Mouse (Mus musculus) frontal cortex, adult (tissue): ENCODE measurements around the gene Foxj3.
"Not testable (repeated sequence)": the region's sequence is repeated elsewhere in the genome, so short reads cannot be mapped to it uniquely, and the experiment has no call there.

Source experiments
- ATAC-seq: cut with Nextera tagmentation; 2 replicates; pipeline ENCODE4 v1.9.2; 2017; ENCODE audit warnings: mild to moderate bottlenecking, moderate library complexity, mixed read lengths; ENCODE audit not compliant: low TSS enrichment

Foxj3 gene

GRCm38 (mm10) chr4:119572682-119573081 is 35.9 kb downstream of the Foxj3 start:
- ATAC-seq: no peak

- ATAC-seq: no peak
Observed at GRCm38 (mm10) chr4:119574504-119574903, 37.7 kb downstream of the Foxj3 start.

GRCm38 (mm10) chr4:119575459-119575858 is 38.7 kb downstream of the Foxj3 start:
- ATAC-seq: no peak

- ATAC-seq: no peak
Observed at GRCm38 (mm10) chr4:119588037-119588436, 51.2 kb downstream of the Foxj3 start.

GRCm38 (mm10) chr4:119589423-119589822 is 52.6 kb downstream of the Foxj3 start:
- ATAC-seq: no peak

GRCm38 (mm10) chr4:119590027-119590426 is 53.2 kb downstream of the Foxj3 start:
- ATAC-seq: peak; percentile 92

GRCm38 (mm10) chr4:119592479-119592878 is 55.7 kb downstream of the Foxj3 start:
- no peak for ATAC-seq

GRCm38 (mm10) chr4:119594331-119594730 is 57.5 kb downstream of the Foxj3 start:
- no peak for ATAC-seq

GRCm38 (mm10) chr4:119599605-119600004 is 62.8 kb downstream of the Foxj3 start:
- ATAC-seq: no peak

GRCm38 (mm10) chr4:119609488-119609887 is 72.7 kb downstream of the Foxj3 start:
- ATAC-seq: no peak

- ATAC-seq: no peak
Observed at GRCm38 (mm10) chr4:119614078-119614477, 77.3 kb downstream of the Foxj3 start.

GRCm38 (mm10) chr4:119614724-119615123 is 77.9 kb downstream of the Foxj3 start:
- no peak for ATAC-seq

- ATAC-seq: no peak
Observed at GRCm38 (mm10) chr4:119626081-119626645, 89.4 kb downstream of the Foxj3 start.

GRCm38 (mm10) chr4:119626876-119627275 is 90.1 kb downstream of the Foxj3 start:
- no peak for ATAC-seq

GRCm38 (mm10) chr4:119627317-119627716 is 90.5 kb downstream of the Foxj3 start:
- ATAC-seq: no peak

- ATAC-seq: not testable (repeated sequence)
Observed at GRCm38 (mm10) chr4:119628363-119628762, 91.6 kb downstream of the Foxj3 start.

GRCm38 (mm10) chr4:119631115-119631919 is 94.5 kb downstream of the Foxj3 start:
- ATAC-seq: peak; percentile 82

- ATAC-seq: peak; percentile 18; the same call in 1 of the 2 replicates
Observed at GRCm38 (mm10) chr4:119632721-119633120, 95.9 kb downstream of the Foxj3 start.

- ATAC-seq: no peak
Observed at GRCm38 (mm10) chr4:119633342-119633741, 96.5 kb downstream of the Foxj3 start.

- ATAC-seq: no peak
Observed at GRCm38 (mm10) chr4:119633948-119634347, 97.1 kb downstream of the Foxj3 start.

GRCm38 (mm10) chr4:119634908-119635660 is 98.3 kb downstream of the Foxj3 start:
- ATAC-seq: no peak

- ATAC-seq: no peak
Observed at GRCm38 (mm10) chr4:119635686-119636085, 98.9 kb downstream of the Foxj3 start.

GRCm38 (mm10) chr4:119636731-119637130 is 99.9 kb downstream of the Foxj3 start:
- no peak for ATAC-seq
